Mouse (Mus musculus): ENCODE data around the gene Samd4b. TPM values are rescaled to one million over a fixed set of nuclear protein-coding genes. Genes with fewer than 3 reads are reported as not detected.

Gene Samd4b
- polyA plus RNA-seq, 2 experiments, result 33.0 to 82.0 TPM

- Histone ChIP-seq H3K9me3 (ENCODE audit: control insufficient read depth, low read length) (no peaks in the 10 kb centered on the region), H3K9ac (ENCODE audit: low read depth, low read length, severe bottlenecking) (no peak overlapping the region), H3K27me3 (ENCODE audit: control insufficient read depth, insufficient read depth, low read length) (no peaks in the 10 kb centered on the region), H3K4me2 (replicated peaks; ENCODE audit: low read depth, low read length, severe bottlenecking) (no peak overlapping the region), H3K36me3 (ENCODE audit: control insufficient read depth, insufficient read depth, low read length) (peaks cover 85% of the 10 kb centered on the region), H3K4me3 (replicated peaks; ENCODE audit: low read length) (no peak overlapping the region), H3K27ac (replicated peaks; ENCODE audit: low read depth, low read length) (no peak overlapping the region), H3K4me1 (ENCODE audit: control insufficient read depth, insufficient read depth, low read length) (peaks cover 2% of the 10 kb centered on the region; the same call in 1 of the 2 replicates)
- ATAC-seq (ENCODE audit: low FRiP score, low read depth) (no peak), DNase-seq (ENCODE audit: low spot score) (no peak)
- no peak for TF ChIP-seq POLR2A (IDR thresholded peaks at IDR 0.05; ENCODE audit: borderline replicate concordance, extremely low read depth, insufficient read depth, insufficient read length)
- WGBS, result 96% methylated on average over 13 of the region's 13 CpGs
Measured at GRCm38 (mm10) chr7:28562371-28562770, 35.6 kb downstream of the Samd4b start.

- Histone ChIP-seq H3K9ac (ENCODE audit: low read depth, low read length, severe bottlenecking) (no peak overlapping the region), H3K4me1 (ENCODE audit: control insufficient read depth, insufficient read depth, low read length) (peaks cover 2% of the 10 kb centered on the region; the same call in 1 of the 2 replicates), H3K4me3 (replicated peaks; ENCODE audit: low read length) (no peak overlapping the region), H3K9me3 (ENCODE audit: control insufficient read depth, low read length) (no peaks in the 10 kb centered on the region), H3K4me2 (replicated peaks; ENCODE audit: low read depth, low read length, severe bottlenecking) (no peak overlapping the region), H3K27me3 (ENCODE audit: control insufficient read depth, insufficient read depth, low read length) (no peaks in the 10 kb centered on the region), H3K27ac (replicated peaks; ENCODE audit: low read depth, low read length) (no peak overlapping the region), H3K36me3 (ENCODE audit: control insufficient read depth, insufficient read depth, low read length) (peaks cover 81% of the 10 kb centered on the region)
- 90% methylated on average over 11 of the region's 11 CpGs for WGBS
- TF ChIP-seq POLR2A (IDR thresholded peaks at IDR 0.05; ENCODE audit: borderline replicate concordance, extremely low read depth, insufficient read depth, insufficient read length), result no peak
- DNase-seq (ENCODE audit: low spot score) (no peak), ATAC-seq (ENCODE audit: low FRiP score, low read depth) (no peak)
Measured at GRCm38 (mm10) chr7:28561967-28562366, 36.0 kb downstream of the Samd4b start.

- 93% methylated on average over 10 of the region's 10 CpGs for WGBS
- Histone ChIP-seq H3K4me2 (replicated peaks; ENCODE audit: low read depth, low read length, severe bottlenecking) (no peak overlapping the region), H3K27me3 (ENCODE audit: control insufficient read depth, insufficient read depth, low read length) (no peaks in the 10 kb centered on the region), H3K27ac (replicated peaks; ENCODE audit: low read depth, low read length) (no peak overlapping the region), H3K4me1 (ENCODE audit: control insufficient read depth, insufficient read depth, low read length) (peaks cover 2% of the 10 kb centered on the region; the same call in 1 of the 2 replicates), H3K36me3 (ENCODE audit: control insufficient read depth, insufficient read depth, low read length) (peaks cover 71% of the 10 kb centered on the region), H3K9me3 (ENCODE audit: control insufficient read depth, low read length) (no peaks in the 10 kb centered on the region), H3K9ac (ENCODE audit: low read depth, low read length, severe bottlenecking) (no peak overlapping the region), H3K4me3 (replicated peaks; ENCODE audit: low read length) (no peak overlapping the region)
- no peak for DNase-seq (ENCODE audit: low spot score)
- no peak for TF ChIP-seq POLR2A (IDR thresholded peaks at IDR 0.05; ENCODE audit: borderline replicate concordance, extremely low read depth, insufficient read depth, insufficient read length)
- ATAC-seq (ENCODE audit: low FRiP score, low read depth), result no peak
Measured at GRCm38 (mm10) chr7:28560856-28561255, 37.1 kb downstream of the Samd4b start.

GRCm38 (mm10) chr7:28558486-28558885, 39.5 kb downstream of the Samd4b start:
- TF ChIP-seq POLR2A (IDR thresholded peaks at IDR 0.05; ENCODE audit: borderline replicate concordance, extremely low read depth, insufficient read depth, insufficient read length), result no peak
- peak; percentile 42 for ATAC-seq (ENCODE audit: low FRiP score, low read depth)
- no peak for DNase-seq (ENCODE audit: low spot score)
- 59% methylated on average over 4 of the region's 4 CpGs for WGBS
- Histone ChIP-seq H3K9me3 (ENCODE audit: control insufficient read depth, low read length) (no peaks in the 10 kb centered on the region), H3K36me3 (ENCODE audit: control insufficient read depth, insufficient read depth, low read length) (peaks cover 47% of the 10 kb centered on the region), H3K4me3 (replicated peaks; ENCODE audit: low read length) (no peak overlapping the region), H3K4me1 (ENCODE audit: control insufficient read depth, insufficient read depth, low read length) (peaks cover 2% of the 10 kb centered on the region; the same call in 1 of the 2 replicates), H3K9ac (ENCODE audit: low read depth, low read length, severe bottlenecking) (no peak overlapping the region), H3K4me2 (replicated peaks; ENCODE audit: low read depth, low read length, severe bottlenecking) (no peak overlapping the region), H3K27ac (replicated peaks; ENCODE audit: low read depth, low read length) (no peak overlapping the region), H3K27me3 (ENCODE audit: control insufficient read depth, insufficient read depth, low read length) (no peaks in the 10 kb centered on the region)

- no peak overlapping the region for H3K4me3 ChIP-seq (replicated peaks; ENCODE audit: low read length)
- no peak overlapping the region for H3K27ac ChIP-seq (replicated peaks; ENCODE audit: low read depth, low read length)
- H3K4me2 ChIP-seq (replicated peaks; ENCODE audit: low read depth, low read length, severe bottlenecking), result no peak overlapping the region
- WGBS, result 70% methylated on average over 6 of the region's 6 CpGs
- TF ChIP-seq POLR2A (IDR thresholded peaks at IDR 0.05; ENCODE audit: borderline replicate concordance, extremely low read depth, insufficient read depth, insufficient read length), result no peak
- peaks cover 40% of the 10 kb centered on the region for H3K36me3 ChIP-seq (ENCODE audit: control insufficient read depth, insufficient read depth, low read length)
- peaks cover 2% of the 10 kb centered on the region; the same call in 1 of the 2 replicates for H3K4me1 ChIP-seq (ENCODE audit: control insufficient read depth, insufficient read depth, low read length)
- no peaks in the 10 kb centered on the region for H3K9me3 ChIP-seq (ENCODE audit: control insufficient read depth, low read length)
- ATAC-seq (ENCODE audit: low FRiP score, low read depth) (peak; percentile 68), DNase-seq (ENCODE audit: low spot score) (peak; percentile 42)
- H3K27me3 ChIP-seq (ENCODE audit: control insufficient read depth, insufficient read depth, low read length), result no peaks in the 10 kb centered on the region
- no peak overlapping the region for H3K9ac ChIP-seq (ENCODE audit: low read depth, low read length, severe bottlenecking)
Measured at GRCm38 (mm10) chr7:28557708-28558107, 40.2 kb downstream of the Samd4b start.

- ATAC-seq (ENCODE audit: low FRiP score, low read depth), result no peak
Measured at GRCm38 (mm10) chr7:28557069-28557468, 40.9 kb downstream of the Samd4b start.

More at GRCm38 (mm10) chr7:28557069-28557468, 40.9 kb downstream of the Samd4b start:
- H3K4me1 ChIP-seq (ENCODE audit: control insufficient read depth, insufficient read depth, low read length), result peaks cover 2% of the 10 kb centered on the region; the same call in 1 of the 2 replicates
- H3K4me2 ChIP-seq (replicated peaks; ENCODE audit: low read depth, low read length, severe bottlenecking), result no peak overlapping the region
- no peak for DNase-seq (ENCODE audit: low spot score)
- H3K27me3 ChIP-seq (ENCODE audit: control insufficient read depth, insufficient read depth, low read length), result no peaks in the 10 kb centered on the region
- H3K9me3 ChIP-seq (ENCODE audit: control insufficient read depth, low read length), result no peaks in the 10 kb centered on the region
- H3K4me3 ChIP-seq (replicated peaks; ENCODE audit: low read length), result no peak overlapping the region
- H3K9ac ChIP-seq (ENCODE audit: low read depth, low read length, severe bottlenecking), result no peak overlapping the region
- TF ChIP-seq POLR2A (IDR thresholded peaks at IDR 0.05; ENCODE audit: borderline replicate concordance, extremely low read depth, insufficient read depth, insufficient read length), result no peak
- 71% methylated on average over 5 of the region's 5 CpGs for WGBS
- H3K36me3 ChIP-seq (ENCODE audit: control insufficient read depth, insufficient read depth, low read length), result peaks cover 34% of the 10 kb centered on the region
- no peak overlapping the region for H3K27ac ChIP-seq (replicated peaks; ENCODE audit: low read depth, low read length)
